Mouse (Mus musculus): Measurements from ENCODE around the gene Ap1m1.

GRCm38 (mm10) chr8:72210710-72211109 is 29.1 kb upstream of the Ap1m1 start:
- TF ChIP-seq POLR2A (IDR thresholded peaks at IDR 0.05; ENCODE audit: extremely low read depth, insufficient read depth, low read length) (no peak), CTCF (IDR thresholded peaks at IDR 0.05; ENCODE audit: low read depth, low read length) (no peak)

Measured in liver, adult 2 months (tissue).